Mouse (Mus musculus) adipocyte (in vitro differentiated cells): Measurements from ENCODE around the gene Poldip3.

Experiments used
- DNase-seq: peaks from one replicate; pipeline ENCODE4 v3.0.0-alpha.2; 2016; ENCODE audit warnings: low spot score

Poldip3 gene

DNA sequence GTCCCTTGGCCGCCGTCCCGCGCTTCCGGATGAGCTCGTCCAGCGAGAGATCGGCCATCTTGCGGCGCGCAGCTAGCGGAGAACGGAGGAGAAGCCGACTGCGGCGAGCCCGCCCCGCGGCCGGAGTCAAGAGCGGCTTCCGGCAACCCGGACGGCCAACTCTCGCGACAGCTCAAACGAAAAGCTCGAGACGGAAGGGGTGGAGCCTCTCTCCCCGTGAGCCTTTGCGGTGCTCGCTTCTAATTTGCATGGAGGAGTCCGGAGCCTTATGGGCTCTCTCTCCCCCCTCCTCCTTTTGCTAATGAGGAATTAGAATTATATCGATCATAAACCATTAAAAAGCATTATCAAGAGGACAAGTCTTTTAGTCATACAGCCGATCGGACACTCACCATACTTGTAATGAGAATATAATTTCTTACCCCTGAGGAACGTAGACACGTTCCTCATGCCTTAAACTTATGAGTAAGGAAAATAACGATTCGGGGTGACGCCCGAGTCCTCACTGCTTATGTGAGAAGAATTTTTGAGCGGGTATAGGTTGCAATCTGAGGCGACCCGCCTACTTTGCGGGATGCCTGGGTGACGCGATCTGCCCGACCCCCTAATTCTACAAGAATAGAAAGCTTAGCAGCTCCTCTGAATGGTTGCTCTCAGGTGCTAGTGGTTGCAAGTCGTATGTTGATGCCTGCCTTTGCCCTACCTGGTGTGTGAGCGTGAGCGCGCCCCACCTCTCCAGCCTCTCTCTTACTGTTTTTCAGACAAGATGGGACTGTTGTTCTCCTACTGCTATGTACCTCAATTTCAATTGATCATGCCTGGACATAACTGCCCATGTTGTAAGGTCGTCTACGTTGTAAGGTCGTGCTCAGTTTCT lies at the start of gene Poldip3:
TSS of gene Poldip3 (minus strand) at position 189 of the 877 bp plus-strand sequence.
- DNase-seq: peak; percentile 97

GRCm38 (mm10) chr15:83193413-83193812 lies 44.2 kb upstream of the Poldip3 start:
- no peak for DNase-seq

DNA sequence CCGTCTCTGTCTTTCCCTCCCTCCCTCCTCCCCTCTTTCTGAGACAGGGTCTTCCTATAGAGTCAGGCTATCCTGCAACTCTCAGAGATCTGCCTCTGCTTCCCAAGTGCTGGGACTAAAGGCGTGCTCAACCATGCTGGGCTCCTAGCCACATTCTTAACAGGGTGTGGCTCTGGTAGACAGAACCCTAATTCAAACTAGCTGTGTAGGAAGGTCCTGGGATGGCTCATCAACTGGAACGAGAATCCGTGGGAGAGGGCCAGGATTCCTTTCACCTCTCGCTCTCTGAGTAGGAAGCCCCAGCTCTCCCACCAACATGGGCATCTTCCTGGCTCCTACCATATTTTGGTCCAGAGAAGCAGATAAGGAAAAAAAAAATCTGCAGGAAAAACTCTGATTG lies 33.2 kb upstream of the Poldip3 start:
- DNase-seq: no peak

- DNase-seq: no peak
Measured at GRCm38 (mm10) chr15:83181800-83182330, 32.7 kb upstream of the Poldip3 start.

- DNase-seq: no peak
Measured at GRCm38 (mm10) chr15:83180004-83180403, 30.8 kb upstream of the Poldip3 start.

GRCm38 (mm10) chr15:83176653-83177052 lies 27.5 kb upstream of the Poldip3 start:
- no peak for DNase-seq

DNA sequence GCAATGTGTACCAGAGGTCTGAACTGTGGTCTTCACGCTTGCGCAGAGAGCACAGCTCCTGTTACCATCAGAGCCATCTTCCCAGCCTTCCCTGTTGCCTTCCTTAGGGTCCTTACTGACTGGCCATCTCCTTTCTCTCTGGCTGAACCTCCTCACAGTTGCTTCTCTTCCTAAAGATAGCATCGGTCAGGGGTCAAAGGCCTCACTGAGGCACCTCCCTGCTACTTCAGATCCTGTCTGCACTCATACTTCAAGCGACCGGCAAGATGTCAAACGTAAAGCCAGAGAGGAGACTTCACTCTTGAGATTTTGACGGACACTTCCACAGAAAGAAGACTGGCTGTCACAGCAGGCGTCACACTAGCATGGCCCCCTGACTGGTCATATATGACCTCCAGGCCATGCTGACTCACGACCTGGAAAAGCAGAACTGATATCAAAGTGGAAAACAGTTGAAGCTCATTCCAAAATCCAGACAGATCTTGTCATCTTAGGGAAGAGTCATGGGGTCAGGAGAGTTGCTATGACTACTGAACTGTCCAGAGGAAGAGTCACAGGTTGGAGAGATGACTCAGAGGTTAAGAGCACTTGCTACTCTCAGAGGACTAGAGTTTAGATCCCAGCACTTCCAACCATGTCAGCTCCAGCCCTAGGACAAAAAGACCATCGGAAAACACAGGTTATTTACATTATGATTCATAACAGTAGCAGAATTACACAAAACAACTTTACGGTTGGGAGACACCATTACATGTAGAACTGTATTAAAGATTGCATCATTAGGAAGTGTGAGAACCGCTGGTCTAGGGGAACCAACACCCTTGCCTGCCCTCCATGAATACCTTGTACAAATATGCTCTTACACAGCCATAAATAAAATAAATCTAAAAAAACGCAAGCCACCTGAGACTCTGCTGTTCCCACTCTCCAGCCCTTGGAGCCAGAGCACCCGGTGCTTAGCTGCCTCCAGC lies 25.0 kb upstream of the Poldip3 start:
- no peak for DNase-seq

GRCm38 (mm10) chr15:83172492-83173429 lies 23.6 kb upstream of the Poldip3 start, which contains the start of gene Cyb5r3:
Gene Cyb5r3 (minus strand): TSS chr15:83172592.
- no peak for DNase-seq

- DNase-seq: peak; percentile 97
Measured at GRCm38 (mm10) chr15:83171712-83172481, 22.7 kb upstream of the Poldip3 start.

DNA sequence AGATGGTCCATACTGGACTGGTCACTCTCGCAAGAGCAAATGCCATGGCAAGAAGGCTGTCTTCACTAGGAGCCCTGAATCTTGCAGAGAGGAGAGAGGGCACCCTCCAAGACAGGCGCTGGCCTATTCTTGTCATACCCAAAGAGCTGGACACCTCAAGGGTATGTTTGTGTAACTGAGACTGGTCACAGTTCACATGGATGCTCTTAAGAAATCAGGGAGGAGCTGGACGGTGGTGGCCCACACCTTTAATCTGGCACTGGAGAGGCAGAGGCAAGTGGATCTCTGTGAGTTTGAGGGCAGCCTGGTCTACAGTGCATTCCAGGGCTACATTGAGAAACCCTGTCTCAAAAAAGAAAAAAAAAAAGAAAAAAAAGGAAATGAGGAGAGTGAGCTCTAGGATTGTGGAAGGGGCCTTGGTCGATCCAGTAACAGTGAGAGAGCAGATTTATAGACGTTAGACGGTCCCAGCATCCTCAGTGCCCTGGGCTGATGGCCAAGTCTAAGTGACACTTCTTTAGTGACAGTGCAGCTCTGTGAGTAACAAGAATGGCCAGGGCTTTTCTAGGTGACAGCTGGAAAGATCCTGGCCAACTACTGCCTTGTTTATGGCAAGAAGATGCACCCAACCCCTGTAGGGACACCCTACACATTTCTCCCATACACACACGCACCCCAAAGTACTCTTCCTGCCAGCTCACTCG lies 21.9 kb upstream of the Poldip3 start:
- peak; percentile 31 for DNase-seq

DNA sequence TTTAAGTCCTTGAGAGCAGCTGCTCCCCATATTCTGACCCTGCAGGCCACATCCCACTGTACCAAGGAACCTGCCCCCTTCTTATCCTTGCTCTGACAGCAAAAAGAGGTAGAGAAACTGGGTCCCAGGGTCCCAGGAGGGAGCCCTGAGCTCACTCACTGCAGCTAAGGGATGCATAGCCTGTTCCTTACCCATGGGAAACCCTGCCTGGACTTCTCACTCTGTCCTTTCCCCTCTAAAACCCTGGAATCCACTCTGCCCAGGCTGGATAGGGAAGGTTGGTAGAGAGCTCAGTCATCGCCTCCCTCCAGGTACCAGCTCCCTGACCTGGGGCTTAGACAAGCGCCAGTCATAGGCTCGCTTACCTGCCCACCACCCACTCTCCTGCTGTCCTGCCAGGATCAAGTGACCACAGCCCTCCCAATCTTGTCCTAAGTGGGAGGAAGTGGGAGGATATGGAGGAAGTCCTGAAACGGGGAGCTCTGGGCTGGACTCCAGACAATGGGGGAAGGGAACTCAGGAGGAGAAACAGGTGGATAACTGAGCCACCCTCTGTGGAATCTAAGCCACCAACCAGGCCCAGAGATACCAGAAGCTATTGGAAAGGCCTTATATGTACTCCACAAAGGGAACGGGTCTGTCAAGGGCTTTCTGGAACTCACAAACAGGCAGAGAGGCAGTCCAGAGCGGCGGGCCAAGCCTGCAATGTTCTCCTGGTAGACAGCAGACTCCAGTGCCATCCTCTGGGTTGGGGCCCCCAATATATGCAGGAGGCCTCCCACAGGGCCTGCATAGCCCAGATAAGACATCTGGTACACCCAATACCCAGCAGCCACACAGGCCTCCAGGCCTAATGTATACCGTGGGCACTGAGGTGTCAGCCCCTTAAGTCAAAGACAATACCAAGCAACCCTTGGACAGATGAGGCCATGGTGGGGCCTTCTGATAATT lies 20.9 kb upstream of the Poldip3 start:
- DNase-seq: no peak

DNA sequence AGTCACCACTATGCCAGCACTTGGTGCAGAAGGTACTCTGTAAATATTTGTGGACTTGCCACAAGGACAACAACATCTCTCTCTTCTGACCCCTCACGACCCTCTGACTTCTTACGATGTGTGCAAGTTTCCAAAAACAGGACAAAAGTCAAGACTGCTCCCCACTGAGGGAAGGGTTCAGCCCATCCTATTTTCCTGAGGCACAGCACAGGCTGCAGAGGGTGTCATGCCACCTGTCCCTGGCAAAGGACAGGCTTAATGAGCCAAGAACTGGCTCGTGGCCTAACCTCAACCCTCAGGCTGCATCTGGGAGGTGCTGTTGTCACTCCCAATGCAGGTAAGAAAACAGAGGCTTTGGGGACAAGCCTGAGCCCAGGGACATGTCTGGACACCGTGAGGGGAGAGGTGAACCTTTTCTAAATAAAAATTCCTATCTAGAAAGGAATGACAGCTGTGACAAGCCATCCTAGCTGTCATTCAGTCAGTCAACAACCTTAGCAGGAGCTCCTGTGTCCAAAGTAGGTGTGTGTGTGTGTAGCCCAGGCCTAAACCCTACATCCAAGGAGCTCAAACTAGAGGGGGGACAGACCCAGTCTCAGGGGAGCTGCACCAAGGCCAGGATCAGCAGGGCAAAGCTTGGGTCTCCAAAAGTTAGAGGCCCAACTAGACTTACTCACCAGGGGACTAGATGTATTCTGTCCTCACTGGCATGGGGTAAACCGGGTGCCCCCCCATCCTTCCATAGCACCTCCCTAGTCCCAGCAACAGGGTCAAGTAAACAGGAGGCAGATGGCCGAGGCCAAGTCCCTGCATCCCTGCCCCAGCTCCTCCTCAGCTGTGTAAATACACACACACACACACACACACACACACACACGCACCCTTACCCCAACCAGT lies 19.9 kb upstream of the Poldip3 start:
- DNase-seq: no peak

DNA sequence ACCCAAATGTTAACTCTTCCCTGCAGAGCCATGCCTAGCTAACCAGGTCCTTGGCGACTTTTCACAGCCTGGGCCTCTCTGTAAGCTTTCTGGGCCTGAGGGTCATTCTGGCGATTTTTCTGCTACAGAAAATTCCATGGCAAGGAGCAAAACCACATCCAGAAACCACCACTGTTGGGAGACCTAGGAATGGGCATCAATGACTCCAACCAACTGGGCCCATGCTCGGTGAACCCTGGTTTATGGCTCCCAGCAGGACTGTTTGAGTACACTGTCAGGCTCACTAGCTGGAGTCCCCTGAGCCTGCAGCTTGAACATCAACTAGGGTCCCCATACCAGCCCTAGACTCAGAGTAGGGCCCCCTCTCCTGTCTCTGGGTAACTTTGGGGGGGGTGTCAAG lies 19.1 kb upstream of the Poldip3 start:
- DNase-seq: no peak

- no peak for DNase-seq
Measured at GRCm38 (mm10) chr15:83167550-83168065, 18.4 kb upstream of the Poldip3 start.

- DNase-seq: no peak
Measured at GRCm38 (mm10) chr15:83167126-83167525, 17.9 kb upstream of the Poldip3 start.

GRCm38 (mm10) chr15:83166642-83167041 lies 17.5 kb upstream of the Poldip3 start:
- peak; percentile 90 for DNase-seq
